Mouse (Mus musculus) hindbrain, embryonic 12.5 days (tissue): ENCODE results near the gene Arpc1b. TPM values are rescaled to one million over a fixed set of nuclear protein-coding genes. Genes with fewer than 3 reads are reported as not detected.

Experiments used
- polyA plus RNA-seq: library from polyadenylated mRNA; unstranded; fragments of >200 nt; fragmentation: Nextera tagmentation; extraction: Ambion mirVana; gene quantifications from 2 replicates; pipeline ENCODE4 v1.2.1, GENCODE M21; 2016

The Arpc1b gene
- polyA plus RNA-seq, 1 experiment from 2014 or later = 95.5 TPM

Other genes starting within 250 kb of the Arpc1b start
- 32.6 and 33.3 TPM in 2 replicates for gene Smurf1, start 148.4 kb upstream of the Arpc1b start, polyA plus RNA-seq
- gene Gm4871, start 81.5 kb upstream of the Arpc1b start, polyA plus RNA-seq = not detected in 2 replicates
- not detected in 2 replicates for gene 1700018F24Rik, start 71.2 kb upstream of the Arpc1b start, polyA plus RNA-seq
- 191 and 201 TPM in 2 replicates for gene Arpc1a, start 30.4 kb upstream of the Arpc1b start, polyA plus RNA-seq
- not detected in 2 replicates for gene Kpna7, start 30.2 kb upstream of the Arpc1b start, polyA plus RNA-seq
- 111 and 144 TPM in 2 replicates for gene Pdap1, start 26.0 kb downstream of the Arpc1b start, polyA plus RNA-seq
- gene Bud31, start 26.1 kb downstream of the Arpc1b start, polyA plus RNA-seq = 210 and 215 TPM in 2 replicates
- 20.6 and 21.3 TPM in 2 replicates for gene Ptcd1, start 52.9 kb downstream of the Arpc1b start, polyA plus RNA-seq
- gene Cpsf4, start 53.0 kb downstream of the Arpc1b start, polyA plus RNA-seq = 58.1 and 58.4 TPM in 2 replicates
- gene Atp5j2, start 77.8 kb downstream of the Arpc1b start, polyA plus RNA-seq = 476 and 529 TPM in 2 replicates
- 10.5 and 11.3 TPM in 2 replicates for gene Zkscan14, start 87.7 kb downstream of the Arpc1b start, polyA plus RNA-seq
- gene Zkscan5, start 90.3 kb downstream of the Arpc1b start, polyA plus RNA-seq = 17.9 and 20.2 TPM in 2 replicates
- 43.6 and 45.9 TPM in 2 replicates for gene Zfp655, start 117.5 kb downstream of the Arpc1b start, polyA plus RNA-seq
- 0.38 and 0.79 TPM in 2 replicates for gene Zscan25, start 166.3 kb downstream of the Arpc1b start, polyA plus RNA-seq
- not detected in 2 replicates for gene Cyp3a57, start 231.1 kb downstream of the Arpc1b start, polyA plus RNA-seq